Mouse (Mus musculus) frontal cortex, adult (tissue): ENCODE measurements around the gene BC025920.

Experiments
- ATAC-seq: cut with Nextera tagmentation; 2 replicates; pipeline ENCODE4 v1.9.2; 2017; ENCODE audit warnings: mild to moderate bottlenecking, moderate library complexity, mixed read lengths; ENCODE audit not compliant: low TSS enrichment

Gene BC025920

DNA sequence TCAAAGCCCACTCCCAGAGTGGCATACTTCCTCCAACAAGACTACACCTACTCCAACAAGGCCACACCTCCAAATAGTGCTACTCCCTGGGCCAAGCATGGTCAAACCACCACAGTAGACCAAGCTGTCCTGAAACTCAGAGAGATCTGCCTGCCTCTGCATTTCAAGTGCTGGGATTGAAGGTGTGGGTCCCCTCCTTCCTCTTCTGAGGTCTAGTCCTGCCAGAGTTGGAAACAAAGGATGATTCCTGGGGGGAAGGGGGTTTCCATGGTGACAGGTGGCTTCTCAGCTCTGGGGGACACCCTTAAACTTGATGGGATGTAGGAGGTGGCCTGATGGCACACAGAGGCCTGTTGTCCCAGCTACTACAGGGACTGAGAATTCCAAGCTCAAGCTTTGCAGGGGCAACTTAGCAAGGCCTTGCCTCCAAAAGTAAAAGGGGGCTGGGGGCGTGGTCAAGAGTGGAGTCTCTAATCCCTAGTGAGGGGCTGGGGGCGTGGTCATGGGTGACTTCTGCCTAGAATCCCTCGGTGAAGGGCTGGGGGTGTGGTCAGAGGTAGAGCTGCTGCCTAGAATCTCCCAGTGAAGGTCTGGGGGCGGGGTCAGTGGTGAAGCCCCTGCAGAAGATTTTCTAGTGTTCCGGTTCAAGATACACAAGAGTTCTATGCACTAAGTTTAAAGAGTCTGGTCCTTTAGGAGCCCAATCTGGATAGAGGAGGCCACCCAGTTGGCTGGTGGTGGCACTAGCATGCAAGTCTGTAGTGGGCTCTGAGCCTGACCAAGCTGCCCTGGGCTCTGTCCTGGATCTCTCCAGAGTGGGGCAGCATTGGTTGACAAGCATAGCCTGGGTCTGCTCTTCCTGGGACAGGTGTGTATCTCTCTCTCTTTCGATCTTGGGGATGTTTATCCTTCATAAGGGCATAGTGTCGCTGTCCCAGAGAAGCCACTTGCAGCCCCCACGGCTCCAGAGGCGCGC, 31.7 kb upstream of the BC025920 start, which contains the start of gene Tle2:
Tle2 (plus strand) TSS at position 481 of the 976 bp plus-strand sequence.
- ATAC-seq: no peak

DNA sequence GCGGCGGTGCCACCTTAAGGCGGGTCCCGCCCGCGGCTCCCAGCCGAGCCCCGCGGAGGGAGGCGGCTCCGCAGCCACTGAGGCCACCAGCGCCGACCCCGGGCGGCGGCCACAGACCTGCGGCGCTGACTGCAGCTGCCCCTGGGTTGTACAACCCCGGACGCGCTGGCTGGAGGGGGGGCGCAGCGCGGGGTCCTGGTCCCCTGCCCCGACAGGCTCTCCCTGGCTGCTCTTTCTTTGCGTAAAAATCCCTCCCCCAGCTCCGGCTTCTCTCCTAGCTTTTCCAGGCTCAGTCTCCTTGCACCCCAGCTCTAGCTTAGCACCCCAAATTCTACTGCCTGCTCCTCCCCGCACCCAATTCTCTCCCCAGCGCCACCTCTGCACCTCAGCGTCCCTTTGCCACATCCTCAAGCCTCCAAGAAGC, 30.9 kb upstream of the BC025920 start:
- no peak; the same call in 1 of the 2 replicates for ATAC-seq

DNA sequence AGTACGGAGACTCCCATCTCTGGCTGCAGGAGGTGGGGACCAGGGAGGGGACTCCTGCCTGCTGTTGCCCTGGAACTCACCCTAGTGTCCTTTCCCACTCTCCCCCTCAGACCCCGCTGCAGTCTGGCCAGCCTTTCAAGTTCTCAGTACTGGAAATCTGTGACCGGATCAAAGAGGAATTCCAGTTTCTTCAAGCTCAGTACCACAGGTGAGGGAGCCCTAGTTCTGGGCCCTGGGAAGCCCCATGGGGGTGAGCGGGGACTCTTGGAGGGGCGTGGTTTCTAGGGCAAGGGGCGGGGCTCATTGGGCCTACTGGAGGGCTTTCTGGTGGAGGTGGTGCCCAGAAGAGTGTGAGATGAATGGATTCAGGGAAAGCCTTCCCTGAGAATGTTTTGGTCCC, 30.4 kb upstream of the BC025920 start:
- no peak for ATAC-seq

DNA sequence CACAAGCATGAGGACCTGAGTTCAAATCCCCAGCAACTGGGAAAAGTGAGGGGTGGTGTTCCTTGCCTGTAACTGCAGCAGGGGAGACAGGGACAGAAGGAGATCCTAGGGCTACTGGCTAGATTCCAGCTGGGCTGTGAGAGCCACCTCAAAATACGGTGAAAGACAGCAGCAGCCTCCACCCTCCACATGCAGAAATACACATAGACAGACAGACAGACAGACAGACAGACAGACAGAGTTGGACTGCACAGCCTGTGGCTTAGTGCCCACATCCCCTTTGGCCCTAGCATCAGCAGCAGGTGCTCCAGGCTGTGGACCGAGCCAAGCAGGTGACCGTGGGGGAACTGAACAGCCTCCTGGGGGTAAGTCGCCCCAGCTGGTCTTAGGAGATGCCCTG, 26.1 kb upstream of the BC025920 start:
- ATAC-seq: no peak

DNA sequence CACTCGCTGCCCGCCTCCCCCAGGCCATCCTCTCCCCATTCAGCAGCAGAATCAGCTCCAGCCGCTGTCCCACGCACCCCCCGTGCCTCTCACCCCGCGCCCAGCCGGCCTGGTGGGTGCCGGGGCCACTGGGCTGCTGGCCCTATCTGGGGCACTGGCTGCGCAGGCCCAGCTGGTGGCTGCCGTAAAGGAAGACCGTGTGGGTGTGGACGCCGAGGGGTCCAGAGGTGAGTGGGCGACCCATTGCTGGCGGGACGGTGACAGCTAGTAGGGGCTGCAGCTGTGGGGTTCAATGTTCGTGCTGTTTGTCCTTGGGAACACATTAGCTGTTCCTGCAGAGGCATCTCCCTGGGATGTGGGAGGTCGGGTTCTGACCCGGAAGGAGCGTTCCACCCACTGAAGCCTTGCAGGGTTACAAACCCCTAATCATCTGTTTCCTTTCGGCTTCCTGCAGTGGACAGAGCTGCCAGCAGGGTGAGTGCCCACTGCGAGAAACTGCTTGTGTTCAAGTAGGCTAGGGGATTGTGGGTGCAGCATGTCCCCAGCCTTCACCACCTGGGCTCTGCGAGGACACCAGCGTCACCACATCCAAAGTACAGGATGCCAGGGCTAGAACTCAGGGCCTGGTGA, 25.5 kb upstream of the BC025920 start:
- ATAC-seq: no peak

DNA sequence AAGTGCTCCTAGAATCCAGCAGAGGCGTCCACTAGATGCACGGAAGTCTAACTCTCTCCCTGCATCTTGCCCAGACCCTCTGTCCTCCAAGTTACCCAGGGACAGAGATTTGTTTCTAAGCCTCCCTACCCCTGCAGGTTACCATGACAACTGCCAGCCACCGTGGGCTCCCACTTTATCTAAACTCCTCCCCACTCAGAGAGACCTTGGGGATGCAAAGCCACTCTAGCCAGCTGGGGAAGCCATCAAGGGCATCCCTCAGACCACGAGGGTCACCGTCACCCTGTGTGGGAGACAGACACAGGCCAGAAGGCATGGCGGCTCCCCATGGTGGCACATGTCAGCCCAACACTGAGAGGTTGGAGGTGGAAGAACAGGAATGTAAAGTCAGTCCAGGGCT, 22.7 kb upstream of the BC025920 start:
- ATAC-seq: no peak

DNA sequence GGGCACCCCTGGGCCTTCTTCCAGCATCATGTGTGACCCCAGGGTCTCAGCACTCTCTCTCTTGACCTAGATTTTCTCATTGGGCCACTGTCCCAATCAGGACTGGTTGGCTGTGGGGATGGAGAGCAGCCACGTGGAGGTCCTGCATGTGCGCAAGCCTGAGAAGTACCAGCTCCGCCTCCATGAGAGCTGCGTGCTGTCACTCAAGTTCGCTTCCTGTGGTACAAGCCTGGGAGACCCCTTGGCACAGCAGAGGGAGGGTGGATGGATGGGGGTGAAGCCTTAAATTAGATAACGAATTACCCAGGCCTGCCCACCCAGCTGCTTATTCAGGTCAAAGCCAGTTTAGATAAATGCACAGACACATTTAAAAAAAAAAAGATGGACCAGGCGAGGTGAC, 17.3 kb upstream of the BC025920 start:
- ATAC-seq: no peak

DNA sequence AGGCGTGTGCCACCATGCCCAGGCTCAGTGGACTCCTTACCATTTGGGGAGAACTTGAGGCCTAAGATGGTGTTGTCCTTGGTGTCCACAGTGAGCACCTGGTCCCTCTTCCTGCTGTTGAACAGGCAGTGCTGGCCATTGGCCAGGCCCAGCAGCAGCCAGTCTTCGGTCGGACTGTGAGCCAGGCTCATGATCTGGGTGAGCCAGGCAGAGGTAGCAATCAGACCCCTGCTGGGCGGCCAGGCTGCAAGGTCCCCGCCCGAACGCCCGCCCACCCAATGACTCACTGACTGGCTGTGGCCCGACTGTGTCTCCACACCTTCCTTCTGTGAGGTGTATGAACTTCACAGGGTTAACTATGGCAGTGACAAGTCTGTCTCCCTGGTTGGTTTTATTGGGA, 14.2 kb upstream of the BC025920 start:
- ATAC-seq: no peak

DNA sequence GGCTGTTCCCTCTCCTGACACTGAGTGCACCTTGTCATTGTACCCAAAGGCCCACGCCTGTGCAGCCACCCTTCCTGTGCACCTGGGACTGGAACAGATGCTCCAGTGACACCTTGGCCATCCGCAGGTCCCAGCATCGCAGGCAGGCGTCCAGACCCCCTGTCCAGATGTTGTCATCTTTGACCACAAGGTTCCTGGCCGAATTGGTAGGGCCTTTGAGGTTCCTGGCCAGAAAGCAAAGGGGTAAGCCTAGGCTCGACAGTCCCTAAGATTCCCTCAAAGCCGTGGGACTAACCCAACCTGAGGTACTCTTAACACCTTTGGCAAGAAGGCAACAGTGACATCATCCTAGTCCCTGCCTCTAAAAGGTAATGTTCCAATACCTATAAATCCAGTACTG, 13.4 kb upstream of the BC025920 start:
- no peak for ATAC-seq

DNA sequence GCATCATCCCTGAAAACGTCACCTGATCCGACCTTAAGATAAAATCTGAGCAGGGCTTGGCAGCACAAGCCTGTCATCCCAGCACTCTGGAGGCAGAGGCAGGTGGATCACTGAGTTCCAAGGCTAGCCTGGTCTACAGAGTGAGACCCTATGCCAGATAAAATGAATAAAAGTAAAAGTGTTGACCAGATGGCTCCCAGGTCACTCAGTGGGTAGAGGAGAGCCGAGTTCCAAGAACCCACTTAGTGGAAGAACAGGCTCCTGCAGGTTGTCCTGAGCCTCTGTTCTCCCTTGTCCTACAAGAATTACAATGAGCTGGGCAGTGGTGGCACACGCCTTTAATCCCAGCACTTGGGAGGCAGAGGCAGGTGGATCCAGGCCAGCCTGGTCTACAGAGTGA, 12.8 kb upstream of the BC025920 start:
- ATAC-seq: no peak

DNA sequence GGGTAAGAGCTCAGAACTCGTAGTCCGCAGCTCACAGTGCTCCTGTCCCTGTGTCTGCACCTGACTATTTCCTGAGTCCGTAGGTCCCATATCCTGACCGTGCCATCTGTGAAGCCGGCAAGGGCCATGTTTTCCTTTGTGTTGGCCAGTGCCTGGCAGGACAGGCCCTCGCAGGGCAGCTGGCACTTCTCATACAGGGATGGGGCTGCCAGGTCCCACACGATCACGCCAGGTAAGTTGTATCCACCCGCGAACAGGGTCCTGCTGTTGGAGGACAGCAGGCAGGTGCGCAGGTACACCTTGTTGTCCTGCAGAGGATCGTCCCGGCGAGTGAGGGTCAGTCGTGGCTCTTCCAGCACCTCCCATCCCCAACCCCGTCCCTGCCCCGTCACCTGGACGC, 12.1 kb upstream of the BC025920 start:
- no peak for ATAC-seq

DNA sequence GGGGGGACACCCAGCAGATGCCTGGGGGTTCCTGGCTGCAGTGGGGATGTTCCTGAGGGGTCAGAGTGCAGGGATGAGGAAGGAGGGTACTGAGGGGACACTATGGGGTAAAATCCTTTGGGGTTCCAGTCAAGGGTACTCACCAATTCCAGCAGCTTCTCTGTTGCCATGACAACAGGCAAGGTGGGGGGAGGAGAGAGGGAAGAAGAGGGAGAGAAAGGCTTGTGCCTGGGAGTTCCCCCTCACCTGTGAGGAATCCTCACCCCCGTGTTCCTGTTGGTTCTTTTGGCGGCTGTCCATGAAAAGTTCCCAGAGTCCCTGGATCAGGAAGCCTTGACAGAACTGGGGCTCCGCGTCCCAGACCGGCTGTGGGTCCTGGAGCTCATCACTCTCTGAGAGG, 10.5 kb upstream of the BC025920 start:
- no peak for ATAC-seq

DNA sequence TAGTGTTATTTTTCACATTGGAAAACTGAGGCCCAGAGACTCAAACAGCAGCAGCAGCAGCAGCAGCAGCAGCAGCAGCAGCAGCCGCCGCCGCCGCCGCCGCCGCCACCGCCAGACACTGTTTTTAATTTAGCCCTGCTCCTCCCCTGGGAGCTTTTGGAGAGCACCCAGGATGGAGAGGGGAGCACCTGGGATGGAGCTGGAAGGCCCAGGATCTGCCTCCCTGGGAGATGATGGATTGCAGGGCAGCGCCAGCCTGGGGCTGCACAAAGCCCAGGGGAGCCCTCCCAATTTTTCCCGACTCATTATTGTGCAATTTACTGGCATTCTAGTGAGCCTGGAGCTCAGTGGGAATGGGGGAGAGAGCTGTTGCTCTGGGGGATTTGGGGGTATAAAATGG, 9.5 kb upstream of the BC025920 start:
- peak; percentile 24; the same call in 1 of the 2 replicates for ATAC-seq

DNA sequence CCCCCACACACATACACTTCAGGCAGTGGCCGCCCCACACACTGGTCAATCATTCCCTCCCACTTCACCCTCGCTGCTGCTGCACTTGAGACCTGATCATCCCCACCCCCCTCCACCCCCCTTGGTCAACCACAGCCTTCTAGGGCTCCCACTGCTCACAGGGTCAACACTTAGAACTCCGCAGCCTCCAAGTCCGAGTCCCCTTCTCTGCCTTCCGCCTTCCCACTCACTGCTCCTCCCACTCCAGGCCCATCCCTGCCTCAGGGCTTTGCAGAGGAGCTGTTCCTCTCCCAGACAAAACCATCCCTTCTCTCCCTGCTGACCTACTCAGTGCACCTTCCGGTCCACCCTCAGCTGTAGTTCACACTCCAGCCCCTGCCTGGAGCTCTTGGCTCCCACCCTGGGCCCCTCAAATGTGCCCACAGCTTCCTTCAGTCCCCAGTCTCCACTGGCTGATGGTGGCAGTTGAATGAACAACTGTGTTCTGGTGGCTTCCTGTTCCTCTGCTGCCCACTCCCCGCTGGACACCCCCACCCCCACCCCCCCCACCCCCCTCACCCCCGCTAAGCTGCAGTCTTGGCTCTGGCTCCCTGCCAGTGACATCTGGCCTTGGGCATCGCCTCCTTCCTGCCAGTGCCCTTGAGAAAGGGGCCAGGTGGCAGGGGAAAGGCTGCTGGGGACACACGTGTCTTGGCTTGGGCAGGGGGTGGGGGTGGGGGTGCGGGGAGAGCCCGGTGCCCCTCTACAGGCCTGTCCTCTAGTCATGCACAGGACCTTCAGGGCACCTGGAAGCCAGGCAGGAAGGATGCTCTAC, 8.7 kb upstream of the BC025920 start:
- ATAC-seq: peak; percentile 48; the same call in 1 of the 2 replicates

DNA sequence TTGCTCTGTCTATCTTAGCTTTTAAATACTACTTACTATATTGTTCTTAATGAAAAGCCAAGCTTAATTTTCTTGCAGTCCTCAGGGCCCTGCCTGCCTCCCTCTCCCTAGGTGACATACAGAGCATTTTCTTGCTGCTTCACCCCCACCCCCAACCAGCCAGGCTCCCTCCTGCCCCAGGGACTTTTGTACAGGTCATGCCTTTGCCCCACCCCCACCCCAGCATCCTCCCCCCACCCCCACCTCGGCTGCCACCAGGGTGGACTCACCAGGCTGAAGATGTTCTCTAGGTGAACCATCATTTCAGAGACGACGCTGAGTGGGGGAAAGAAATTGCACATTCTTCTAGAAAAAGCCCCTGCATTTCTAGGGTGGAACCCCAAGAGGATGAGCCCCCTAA, 7.7 kb upstream of the BC025920 start:
- ATAC-seq: no peak

DNA sequence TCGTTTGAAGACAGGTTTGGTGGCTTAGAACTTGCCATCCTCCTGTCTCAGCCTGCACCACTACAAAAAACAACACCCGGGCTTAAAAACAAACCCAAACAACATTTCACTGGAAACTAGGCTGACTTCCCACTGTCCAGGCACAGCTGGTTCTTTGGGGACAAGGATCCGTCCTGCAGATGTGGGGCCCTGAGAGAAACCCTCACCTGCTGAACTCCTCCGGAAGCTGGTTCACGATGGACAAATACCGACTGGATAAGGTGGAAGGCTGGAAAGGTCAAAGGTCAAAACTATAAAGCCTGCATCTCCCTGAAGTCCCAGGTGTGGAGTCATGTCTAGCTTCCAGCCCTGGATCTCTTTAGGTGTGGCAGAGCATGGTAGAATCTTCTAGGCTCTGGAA, 7.2 kb upstream of the BC025920 start:
- ATAC-seq: no peak

DNA sequence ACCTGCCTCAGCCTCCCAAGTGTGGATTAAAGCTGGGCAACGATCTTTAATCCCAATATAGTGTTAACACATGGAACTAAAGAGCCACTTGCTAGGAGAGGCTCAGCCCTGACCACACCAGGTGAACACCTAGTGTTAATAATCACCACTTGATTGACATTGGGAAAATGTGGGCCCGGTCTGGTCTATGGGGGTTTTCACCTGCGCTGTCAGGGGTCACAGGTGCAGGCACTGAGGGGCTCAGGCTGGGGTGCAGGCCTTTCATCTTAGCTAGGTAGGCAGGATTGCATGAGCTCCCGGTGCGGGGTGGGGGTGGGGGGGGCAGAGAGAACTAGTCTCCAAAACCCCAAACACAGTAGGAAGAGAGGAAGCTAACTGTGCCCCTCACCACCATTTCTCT, 6.4 kb upstream of the BC025920 start:
- no peak for ATAC-seq

DNA sequence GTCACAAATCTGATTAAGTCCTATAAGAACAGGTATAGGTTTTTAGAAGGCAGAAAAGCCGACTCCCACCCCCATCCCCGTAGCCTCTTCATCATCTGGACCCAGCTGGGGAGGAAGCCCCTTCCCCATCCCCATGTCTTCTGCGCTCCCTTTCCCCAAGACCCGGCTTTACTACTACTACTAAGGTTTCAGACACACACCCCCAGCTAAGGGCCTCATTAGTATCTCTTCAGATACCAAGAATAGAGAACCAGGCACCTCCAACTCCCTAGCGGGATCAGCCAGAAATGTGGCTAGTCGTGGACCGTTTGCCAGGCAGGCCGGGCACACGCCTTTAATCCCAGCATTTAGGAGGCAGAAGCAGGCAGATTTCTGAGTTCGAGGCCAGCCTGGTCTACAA, 6.0 kb upstream of the BC025920 start:
- ATAC-seq: no peak

DNA sequence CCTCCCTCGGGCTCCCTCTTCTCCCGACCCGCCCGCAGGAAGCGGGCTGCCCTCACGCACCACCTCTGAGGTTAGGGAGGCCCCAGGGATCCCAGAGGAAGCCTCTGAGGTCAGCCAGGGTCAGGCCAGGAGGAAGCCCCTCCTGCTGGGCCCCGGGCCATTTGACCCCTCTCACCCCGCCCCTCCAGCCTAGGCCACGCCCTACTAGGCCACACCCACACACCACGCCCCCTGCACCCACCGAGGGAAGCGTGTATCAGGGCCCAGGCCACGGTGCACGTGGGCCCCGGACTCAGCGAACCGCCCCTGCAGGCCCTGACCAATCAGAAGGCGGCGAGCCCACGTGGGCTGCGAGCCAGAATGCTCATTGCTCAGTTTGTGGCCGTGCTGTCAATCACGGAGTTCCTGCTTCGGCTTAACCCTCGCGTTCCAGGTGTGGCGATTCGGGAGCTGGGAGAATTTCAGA, 5.3 kb upstream of the BC025920 start, which contains the start of gene Tle6:
Tle6 (minus strand) TSS at position 336 of the 466 bp plus-strand sequence.
- ATAC-seq: peak; percentile 54

DNA sequence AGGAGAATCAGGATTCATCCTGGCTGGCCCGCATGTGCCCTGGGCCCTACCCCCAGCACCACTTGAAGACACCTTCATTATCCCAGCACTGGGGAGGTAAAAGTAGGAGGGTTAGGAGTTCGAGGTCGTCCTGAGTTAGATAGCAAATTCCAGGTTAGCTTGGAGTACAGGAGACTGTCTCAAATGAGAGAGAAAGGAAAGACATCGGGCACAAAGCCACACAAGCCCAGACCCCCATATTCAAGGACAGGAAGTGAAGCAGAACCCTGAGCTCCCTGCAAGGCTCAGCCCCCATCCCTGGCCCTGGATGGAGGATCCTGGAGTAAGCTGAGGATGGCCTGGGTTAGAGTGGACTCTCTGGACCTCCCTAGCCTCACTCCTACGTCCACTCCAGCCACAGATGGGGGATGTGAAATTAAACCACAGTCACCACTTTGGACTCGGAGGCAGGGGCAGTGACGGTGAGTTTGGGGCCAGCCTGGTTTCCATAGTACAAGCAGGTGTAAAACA, 4.6 kb upstream of the BC025920 start:
- ATAC-seq: no peak

DNA sequence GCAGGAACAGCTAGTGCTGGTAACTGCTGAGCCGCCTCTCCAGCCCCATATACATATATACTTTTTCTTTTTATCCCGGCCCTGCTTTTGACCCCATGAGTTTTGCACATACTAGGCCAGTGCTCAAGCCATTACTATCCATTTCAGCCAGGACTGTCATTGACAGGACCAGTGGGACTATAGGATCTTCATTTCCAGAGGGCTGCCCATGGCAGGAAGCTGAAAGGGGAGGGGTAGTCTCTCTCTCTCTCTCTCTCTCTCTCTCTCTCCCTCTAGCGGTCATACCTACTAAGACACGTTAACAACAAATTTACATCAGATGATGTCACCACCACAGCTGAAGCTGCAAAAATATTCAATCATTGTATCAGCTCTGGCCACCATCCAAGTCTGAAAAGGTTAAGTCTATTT, 3.3 kb upstream of the BC025920 start:
- 0 out of 2 replicates have a peak, but pooled peaks have one; percentile 14 for ATAC-seq
